Mouse (Mus musculus) forebrain, embryonic 11.5 days (tissue): ENCODE measurements around the gene H3f3b. TPM values are rescaled to one million over a fixed set of nuclear protein-coding genes. Genes with fewer than 3 reads are reported as not detected.

ENCODE experiments used
- polyA plus RNA-seq: library from polyadenylated mRNA; unstranded; fragments of >200 nt; fragmentation: Nextera tagmentation; extraction: Ambion mirVana; gene quantifications from 2 replicates; pipeline ENCODE4 v1.2.1, GENCODE M21; 2014

H3f3b gene
- polyA plus RNA-seq, 1 experiment from 2014 or later: 1,931 TPM

Other genes with a start within 250 kb of the H3f3b start
- gene Caskin2, start 214.3 kb downstream of the H3f3b start, polyA plus RNA-seq: 20.4 and 21.2 TPM in 2 replicates
- gene Tsen54, start 213.2 kb downstream of the H3f3b start, polyA plus RNA-seq: 29.4 and 33.4 TPM in 2 replicates
- gene Llgl2, start 203.9 kb downstream of the H3f3b start, polyA plus RNA-seq: 3.9 and 5.5 TPM in 2 replicates
- gene Myo15b, start 169.6 kb downstream of the H3f3b start, polyA plus RNA-seq: 0.16 TPM in 1 of 2 replicates, not detected in the other
- gene Smim5, start 128.0 kb downstream of the H3f3b start, polyA plus RNA-seq: 2.0 and 2.6 TPM in 2 replicates
- 0.72 and 0.95 TPM in 2 replicates for gene Smim6, start 115.9 kb downstream of the H3f3b start, polyA plus RNA-seq
- gene Sap30bp, start 94.7 kb downstream of the H3f3b start, polyA plus RNA-seq: 55.2 and 56.3 TPM in 2 replicates
- gene Recql5, start 94.5 kb downstream of the H3f3b start, polyA plus RNA-seq: 28.3 and 35.6 TPM in 2 replicates
- 0.57 and 0.72 TPM in 2 replicates for gene Itgb4, start 53.3 kb downstream of the H3f3b start, polyA plus RNA-seq
- gene Galk1, start 15.2 kb downstream of the H3f3b start, polyA plus RNA-seq: 142 and 151 TPM in 2 replicates
- gene Unk, start 2.4 kb upstream of the H3f3b start, polyA plus RNA-seq: 40.7 and 48.5 TPM in 2 replicates
- 1.6 and 2.2 TPM in 2 replicates for gene Unc13d, start 50.0 kb upstream of the H3f3b start, polyA plus RNA-seq
- gene Wbp2, start 59.0 kb upstream of the H3f3b start, polyA plus RNA-seq: 100.0 and 111 TPM in 2 replicates
- 3.4 and 3.8 TPM in 2 replicates for gene Trim47, start 99.2 kb upstream of the H3f3b start, polyA plus RNA-seq
- 1.8 and 1.9 TPM in 2 replicates for gene Trim65, start 103.2 kb upstream of the H3f3b start, polyA plus RNA-seq
- 98.0 and 109 TPM in 2 replicates for gene Mrpl38, start 110.9 kb upstream of the H3f3b start, polyA plus RNA-seq
- gene Fbf1, start 140.2 kb upstream of the H3f3b start, polyA plus RNA-seq: 52.8 and 60.3 TPM in 2 replicates
- 48.5 and 55.4 TPM in 2 replicates for gene Ten1, start 170.9 kb upstream of the H3f3b start, polyA plus RNA-seq
- gene Acox1, start 171.1 kb upstream of the H3f3b start, polyA plus RNA-seq: 28.0 and 30.2 TPM in 2 replicates
- 0.61 and 0.80 TPM in 2 replicates for gene Evpl, start 210.1 kb upstream of the H3f3b start, polyA plus RNA-seq
- gene Srp68, start 246.3 kb upstream of the H3f3b start, polyA plus RNA-seq: 81.2 and 83.6 TPM in 2 replicates